Mouse (Mus musculus): ENCODE measurements around the gene Sh3bp2.

DNA sequence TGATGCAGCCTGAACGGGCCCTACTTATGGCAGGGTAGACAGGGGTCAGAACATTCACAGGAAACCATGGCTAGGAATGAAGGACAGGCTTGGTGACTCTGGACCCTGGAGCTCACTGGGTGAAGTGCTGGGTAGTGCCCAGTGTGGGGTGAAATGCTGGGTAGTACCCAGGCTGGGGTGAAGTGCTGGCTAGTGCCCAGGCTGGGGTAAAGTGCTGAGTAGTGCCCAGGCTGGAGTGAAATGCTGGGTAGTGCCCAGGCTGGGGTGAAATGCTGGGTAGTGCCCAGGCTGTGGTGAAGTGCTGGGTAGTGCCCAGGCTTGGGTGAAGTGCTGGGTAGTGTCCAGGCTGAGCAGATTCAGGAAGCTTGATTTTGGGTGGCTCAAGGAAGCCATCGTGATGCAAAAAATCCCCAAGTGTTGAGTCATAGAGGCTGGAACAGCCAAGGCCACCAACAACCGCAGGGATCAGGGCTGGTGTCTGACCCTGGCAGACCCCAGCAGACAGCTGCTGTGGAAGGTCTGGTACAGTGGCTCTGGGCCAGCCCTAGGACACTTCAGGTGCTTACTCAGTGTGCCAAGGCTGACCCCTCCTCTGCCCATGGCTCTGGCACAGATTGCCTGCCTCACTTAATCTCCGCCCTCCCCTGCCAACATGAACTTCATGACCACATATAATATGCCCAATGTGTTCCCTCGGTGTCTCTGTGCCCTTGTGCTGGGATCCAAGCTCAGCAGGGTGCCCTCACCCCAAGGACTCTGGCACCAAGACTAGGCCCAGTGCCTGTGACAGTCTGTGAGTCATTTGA, 9.3 kb downstream of the Sh3bp2 start:
- TF ChIP-seq CTCF (IDR thresholded peaks at IDR 0.05; ENCODE audit: extremely low read depth, insufficient read depth, low read length) (no peak), POLR2A (IDR thresholded peaks at IDR 0.05; ENCODE audit: extremely low read depth, insufficient read depth, low read length) (no peak)
